Mouse (Mus musculus) spleen, adult 2 months (tissue): Measurements from ENCODE around the gene Tyw1. TPM values are rescaled to one million over a fixed set of nuclear protein-coding genes. Genes with fewer than 3 reads are reported as not detected.
"Not testable (repeated sequence)": the region's sequence is repeated elsewhere in the genome, so short reads cannot be mapped to it uniquely, and the experiment has no call there.

Experiments
- DNase-seq, 2 experiments: peaks; one replicate each; pipeline versions ENCODE4 v3.0.0 to v3.0.0-alpha.2; 2012 to 2021; ENCODE audit warnings: low spot score in 2 of 2, low read depth in 1 of 2
- H3K27ac ChIP-seq: fragments of 200-500 bp; 2 replicates; pipeline ENCODE4 v1.5.1; 2012; ENCODE audit warnings: low read length, inconsistent platforms; ENCODE audit not compliant: insufficient read depth
- H3K27me3 ChIP-seq: fragments of 200-500 bp; 2 replicates; pipeline ENCODE4 v1.6.1; 2012; ENCODE audit warnings: mild to moderate bottlenecking, moderate library complexity, low read length, inconsistent platforms; ENCODE audit not compliant: control insufficient read depth, insufficient read depth
- H3K36me3 ChIP-seq: fragments of 200-500 bp; 2 replicates; pipeline ENCODE4 v1.6.1; 2012; ENCODE audit warnings: mild to moderate bottlenecking, low read length, inconsistent platforms; ENCODE audit not compliant: control insufficient read depth, insufficient read depth
- H3K4me1 ChIP-seq: fragments of 200-500 bp; 2 replicates; pipeline ENCODE4 v1.6.1; 2011; ENCODE audit warnings: inconsistent platforms; ENCODE audit not compliant: control insufficient read depth, insufficient read depth, insufficient read length
- H3K4me3 ChIP-seq: fragments of 200-500 bp; 2 replicates; pipeline ENCODE4 v1.5.1; 2011; ENCODE audit warnings: mild to moderate bottlenecking, inconsistent platforms; ENCODE audit not compliant: insufficient read depth, insufficient read length; ENCODE audit errors: extremely low read depth
- CTCF ChIP-seq: fragments of 200-500 bp; IDR thresholded peaks from 2 replicates; pipeline ENCODE4 v1.5.1; 2011; ENCODE audit warnings: mild to moderate bottlenecking, inconsistent platforms; ENCODE audit not compliant: insufficient read depth, insufficient read length, insufficient replicate concordance; ENCODE audit errors: extremely low read depth
- POLR2A ChIP-seq: fragments of 200-500 bp; IDR thresholded peaks from 2 replicates; pipeline ENCODE4 v1.6.1; 2011; ENCODE audit warnings: low read depth, low read length, inconsistent platforms
- WGBS: fragments of 180-500 bp; shearing (Covaris S2); methylation state at CpG from one replicate; pipeline ENCODE4 v1.1.7; 2018; 5-methylcytosine and 5-hydroxymethylcytosine counted together
- polyA plus RNA-seq: library from polyadenylated mRNA; depleted of rRNA; stranded (reverse); fragments of >200 nt; gene quantifications from 2 replicates; pipeline ENCODE4 v1.2.3, GENCODE M21; 2012

Gene Tyw1
- polyA plus RNA-seq, 1 experiment = 9.0 TPM

GRCm38 (mm10) chr5:130241426-130241825 lies 14.0 kb upstream of the Tyw1 start:
- Histone ChIP-seq H3K4me1 (no peaks in the 10 kb centered on the region), H3K4me3 (no peak overlapping the region), H3K27me3 (no peaks in the 10 kb centered on the region), H3K27ac (no peak overlapping the region), H3K36me3 (peaks cover 56% of the 10 kb centered on the region)
- TF ChIP-seq CTCF (no peak), POLR2A (no peak)
- DNase-seq = no peak
- 94% methylated on average over 12 of the region's 12 CpGs for WGBS

- no peak overlapping the region for H3K4me3 ChIP-seq
- 26% methylated on average over 5 of the region's 5 CpGs for WGBS
- TF ChIP-seq POLR2A (no peak), CTCF (no peak)
- peaks cover 61% of the 10 kb centered on the region for H3K36me3 ChIP-seq
- DNase-seq = no peak
- no peak overlapping the region for H3K27ac ChIP-seq
- no peaks in the 10 kb centered on the region for H3K27me3 ChIP-seq
- no peaks in the 10 kb centered on the region for H3K4me1 ChIP-seq
Measured at GRCm38 (mm10) chr5:130247823-130248222, 7.6 kb upstream of the Tyw1 start.

GRCm38 (mm10) chr5:130254164-130255016 lies 1.0 kb upstream of the Tyw1 start:
- Histone ChIP-seq H3K27ac (peak overlapping the region; percentile 91), H3K4me1 (peaks cover 2% of the 10 kb centered on the region; the same call in 1 of the 2 replicates), H3K4me3 (peak overlapping the region; percentile 84), H3K36me3 (peaks cover 32% of the 10 kb centered on the region), H3K27me3 (no peaks in the 10 kb centered on the region)
- DNase-seq = peak in 1 of 2 experiments; percentile 13
- WGBS = 5% methylated on average over 19 of the region's 19 CpGs
- TF ChIP-seq CTCF (0 out of 2 replicates have a peak, but pooled peaks have one; percentile 1), POLR2A (no peak)

GRCm38 (mm10) chr5:130255799-130256525 lies 543 bp downstream of the Tyw1 start:
- H3K36me3 ChIP-seq = peaks cover 21% of the 10 kb centered on the region
- not testable (repeated sequence) for H3K4me1 ChIP-seq, H3K4me3 ChIP-seq, H3K27me3 ChIP-seq, H3K27ac ChIP-seq, DNase-seq
- WGBS = 28% methylated on average over 20 of the region's 20 CpGs

GRCm38 (mm10) chr5:130256678-130257271 lies 1.4 kb downstream of the Tyw1 start:
- no peak for TF ChIP-seq CTCF
- TF ChIP-seq POLR2A = peak; percentile 11; the same call in 1 of the 2 replicates
- WGBS = under 1% methylated on average over 25 of the region's 25 CpGs
- H3K4me1 ChIP-seq = peaks cover 2% of the 10 kb centered on the region; the same call in 1 of the 2 replicates
- H3K36me3 ChIP-seq = peaks cover 15% of the 10 kb centered on the region
- peak overlapping the region; percentile 86 for H3K4me3 ChIP-seq
- H3K27ac ChIP-seq = peak overlapping the region; percentile 74
- DNase-seq = peak; percentile 93 to 96
- H3K27me3 ChIP-seq = no peaks in the 10 kb centered on the region

GRCm38 (mm10) chr5:130257303-130257702 lies 1.9 kb downstream of the Tyw1 start:
- DNase-seq = no peak
- TF ChIP-seq POLR2A = no peak
- TF ChIP-seq CTCF = no peak
- Histone ChIP-seq H3K36me3 (peaks cover 10% of the 10 kb centered on the region), H3K27me3 (no peaks in the 10 kb centered on the region), H3K27ac (no peak overlapping the region), H3K4me3 (peak overlapping the region; percentile 86; the same call in 1 of the 2 replicates), H3K4me1 (peaks cover 2% of the 10 kb centered on the region; the same call in 1 of the 2 replicates)
- WGBS = 4% methylated on average over 8 of the region's 8 CpGs
